Mouse (Mus musculus) testis, postnatal 10 days (tissue): ENCODE results near the gene Rere.

Experiments
- DNase-seq: peaks from one replicate; pipeline ENCODE4 v3.0.0; 2021; ENCODE audit warnings: low spot score

Rere gene

GRCm38 (mm10) chr4:150426880-150427476 is 145.5 kb downstream of the Rere start:
- DNase-seq = no peak

GRCm38 (mm10) chr4:150428762-150429161 is 147.3 kb downstream of the Rere start:
- DNase-seq = no peak

- no peak for DNase-seq
Observed at GRCm38 (mm10) chr4:150433827-150434574, 152.6 kb downstream of the Rere start.

- no peak for DNase-seq
Observed at GRCm38 (mm10) chr4:150435590-150435989, 154.1 kb downstream of the Rere start.

GRCm38 (mm10) chr4:150438621-150439020 is 157.2 kb downstream of the Rere start:
- DNase-seq = no peak

GRCm38 (mm10) chr4:150441931-150442330 is 160.5 kb downstream of the Rere start:
- no peak for DNase-seq

GRCm38 (mm10) chr4:150444068-150444467 is 162.6 kb downstream of the Rere start:
- DNase-seq = no peak

- no peak for DNase-seq
Observed at GRCm38 (mm10) chr4:150446617-150447016, 165.2 kb downstream of the Rere start.

GRCm38 (mm10) chr4:150447517-150447916 is 166.1 kb downstream of the Rere start:
- no peak for DNase-seq

- DNase-seq = no peak
Observed at GRCm38 (mm10) chr4:150448433-150448832, 167.0 kb downstream of the Rere start.

- no peak for DNase-seq
Observed at GRCm38 (mm10) chr4:150450081-150450691, 168.7 kb downstream of the Rere start.

- no peak for DNase-seq
Observed at GRCm38 (mm10) chr4:150452155-150452847, 170.9 kb downstream of the Rere start.

- DNase-seq = no peak
Observed at GRCm38 (mm10) chr4:150454571-150455306, 173.3 kb downstream of the Rere start.

GRCm38 (mm10) chr4:150455750-150456149 is 174.3 kb downstream of the Rere start:
- DNase-seq = no peak

GRCm38 (mm10) chr4:150456452-150456851 is 175.0 kb downstream of the Rere start:
- no peak for DNase-seq

- no peak for DNase-seq
Observed at GRCm38 (mm10) chr4:150456886-150457285, 175.4 kb downstream of the Rere start.

- DNase-seq = no peak
Observed at GRCm38 (mm10) chr4:150457353-150457752, 175.9 kb downstream of the Rere start.

GRCm38 (mm10) chr4:150457771-150458170 is 176.3 kb downstream of the Rere start:
- no peak for DNase-seq

- no peak for DNase-seq
Observed at GRCm38 (mm10) chr4:150459022-150459794, 177.8 kb downstream of the Rere start.

GRCm38 (mm10) chr4:150460451-150460850 is 179.0 kb downstream of the Rere start:
- DNase-seq = no peak

- DNase-seq = no peak
Observed at GRCm38 (mm10) chr4:150461011-150461410, 179.6 kb downstream of the Rere start.
